Mouse (Mus musculus) regulatory T cell (primary cell): Measurements from ENCODE around the gene Kif11.

Source experiments
- in situ Hi-C: fragments of 300-600 bp; cut with MboI, MseI; formaldehyde crosslinking; loops from one replicate; pipeline ENCODE4 v1.15.1; 2025; ENCODE audit warnings: high pct_unique_total_duplicates

The Kif11 gene

GRCm38 (mm10) chr19:37375755-37376615 lies at the start of gene Kif11:
Kif11 (plus strand) TSS chr19:37376403.
- in situ Hi-C loops: loop anchor here (5.0 kb wide), 1 partner anchor 459 kb away; the partner anchor contains the start of gene Fgfbp3

GRCm38 (mm10) chr19:37327216-37327615 lies 49.0 kb upstream of the Kif11 start:
- in situ Hi-C loops: no loop called here

DNA sequence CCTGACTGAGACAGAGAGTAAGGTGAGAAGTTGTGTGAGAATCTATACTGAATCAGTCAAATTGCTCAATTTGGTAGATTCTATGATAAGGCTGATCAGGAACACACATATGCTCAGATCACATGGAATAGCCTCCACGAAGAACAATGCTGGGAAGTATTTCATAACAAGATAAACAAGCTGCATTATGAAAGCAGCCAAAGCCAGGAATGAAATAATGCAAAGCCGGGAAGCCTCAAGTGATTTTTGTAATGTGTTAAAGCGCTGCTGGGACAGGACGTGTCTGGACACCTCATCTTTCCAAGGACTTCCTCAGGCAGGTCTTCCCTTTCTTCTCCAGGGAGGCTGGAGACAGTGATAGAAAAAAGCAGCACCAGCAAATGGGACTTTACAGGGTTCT lies 43.5 kb upstream of the Kif11 start:
- in situ Hi-C loops: no loop called here

- in situ Hi-C loops: no loop called here
Measured at GRCm38 (mm10) chr19:37333357-37333756, 42.8 kb upstream of the Kif11 start.

DNA sequence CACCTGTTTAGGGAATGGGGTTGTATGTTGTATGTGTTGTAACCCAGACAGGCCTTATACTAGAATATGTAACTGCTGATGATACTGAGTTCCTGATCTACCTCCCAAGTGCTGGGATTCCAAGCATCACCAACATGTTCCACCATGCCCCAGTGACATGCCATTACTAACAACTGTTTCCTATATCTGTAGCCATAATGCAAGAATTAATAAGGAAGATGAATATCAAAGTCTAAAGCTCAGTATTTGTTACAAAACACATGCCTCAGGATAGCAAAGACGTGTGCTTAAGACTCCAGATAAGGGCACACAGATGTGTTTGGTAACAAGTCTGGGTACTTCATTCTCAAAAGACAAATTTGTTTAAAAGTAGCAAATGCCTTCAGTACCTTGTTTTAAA lies 40.8 kb upstream of the Kif11 start:
- in situ Hi-C loops: no loop called here

GRCm38 (mm10) chr19:37337752-37338151 lies 38.5 kb upstream of the Kif11 start, which contains the start of gene Ide:
Ide (minus strand) TSS chr19:37337852.
- in situ Hi-C loops: no loop called here

GRCm38 (mm10) chr19:37340495-37340894 lies 35.7 kb upstream of the Kif11 start:
- in situ Hi-C loops: no loop called here

- in situ Hi-C loops: no loop called here
Measured at GRCm38 (mm10) chr19:37340931-37341330, 35.3 kb upstream of the Kif11 start.

- in situ Hi-C loops: no loop called here
Measured at GRCm38 (mm10) chr19:37343899-37344298, 32.3 kb upstream of the Kif11 start.

DNA sequence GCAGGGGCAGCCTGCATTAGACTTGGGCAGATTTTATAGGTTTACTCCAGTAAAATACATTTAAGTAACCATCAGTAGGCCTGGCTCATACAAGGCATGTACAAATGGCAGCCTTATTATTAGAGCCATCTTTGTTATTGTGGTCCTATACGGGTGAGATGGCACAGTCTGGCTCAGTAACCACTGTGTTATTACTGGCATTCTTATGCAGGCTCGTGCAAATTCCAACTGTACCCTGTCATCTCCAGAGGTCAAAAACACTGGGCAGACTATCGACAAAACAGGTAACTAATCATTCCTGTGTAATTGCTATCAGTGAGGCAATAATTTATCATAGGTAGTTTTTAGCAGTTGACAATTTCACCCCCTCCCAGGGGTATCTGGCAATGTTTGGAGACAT lies 29.9 kb upstream of the Kif11 start:
- in situ Hi-C loops: no loop called here

- in situ Hi-C loops: no loop called here
Measured at GRCm38 (mm10) chr19:37348331-37348730, 27.9 kb upstream of the Kif11 start.

GRCm38 (mm10) chr19:37348952-37349351 lies 27.3 kb upstream of the Kif11 start:
- in situ Hi-C loops: no loop called here

GRCm38 (mm10) chr19:37352756-37353155 lies 23.4 kb upstream of the Kif11 start:
- in situ Hi-C loops: no loop called here

DNA sequence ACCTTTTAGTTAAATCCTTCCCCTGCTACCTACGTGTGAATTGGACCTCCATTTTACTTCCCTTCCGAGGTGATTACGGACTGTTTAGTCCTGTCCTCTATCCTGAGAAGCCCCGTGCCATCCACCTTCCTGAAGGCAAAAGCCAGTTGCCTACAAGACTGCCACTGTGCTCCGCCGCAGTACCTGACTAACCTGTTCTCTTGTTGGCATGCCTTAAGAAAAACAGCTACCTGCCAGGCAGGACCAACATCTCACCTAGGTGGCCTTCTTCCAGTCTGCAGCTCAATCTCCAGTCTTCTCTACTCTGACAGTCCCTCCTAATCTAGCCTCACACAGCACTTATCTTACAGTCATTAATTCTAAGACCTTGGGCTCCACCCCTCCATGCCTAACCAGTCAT lies 22.9 kb upstream of the Kif11 start:
- in situ Hi-C loops: no loop called here

- in situ Hi-C loops: no loop called here
Measured at GRCm38 (mm10) chr19:37360044-37360443, 16.2 kb upstream of the Kif11 start.

GRCm38 (mm10) chr19:37362545-37362944 lies 13.7 kb upstream of the Kif11 start:
- in situ Hi-C loops: no loop called here

- in situ Hi-C loops: no loop called here
Measured at GRCm38 (mm10) chr19:37363128-37363939, 12.9 kb upstream of the Kif11 start.

DNA sequence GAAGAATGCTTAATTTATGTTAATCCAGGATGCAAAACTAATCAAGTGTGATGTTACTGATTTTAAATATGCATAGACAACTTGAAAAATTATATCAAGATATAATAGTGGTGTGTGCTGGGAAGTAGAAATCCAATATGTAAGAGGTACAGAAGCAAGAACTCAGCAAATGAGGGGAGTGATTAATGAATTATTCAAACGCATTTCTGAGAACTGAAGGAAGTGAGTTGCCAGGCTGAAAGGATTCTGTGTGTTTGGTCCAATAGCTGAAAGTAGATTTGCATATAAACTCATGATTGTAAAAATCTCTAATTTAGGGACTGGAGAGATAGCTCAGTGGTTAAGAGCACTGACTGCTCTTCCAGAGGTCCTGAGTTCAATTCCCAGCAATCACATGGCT lies 7.2 kb upstream of the Kif11 start:
- in situ Hi-C loops: no loop called here

GRCm38 (mm10) chr19:37369921-37370320 lies 6.3 kb upstream of the Kif11 start:
- in situ Hi-C loops: no loop called here

DNA sequence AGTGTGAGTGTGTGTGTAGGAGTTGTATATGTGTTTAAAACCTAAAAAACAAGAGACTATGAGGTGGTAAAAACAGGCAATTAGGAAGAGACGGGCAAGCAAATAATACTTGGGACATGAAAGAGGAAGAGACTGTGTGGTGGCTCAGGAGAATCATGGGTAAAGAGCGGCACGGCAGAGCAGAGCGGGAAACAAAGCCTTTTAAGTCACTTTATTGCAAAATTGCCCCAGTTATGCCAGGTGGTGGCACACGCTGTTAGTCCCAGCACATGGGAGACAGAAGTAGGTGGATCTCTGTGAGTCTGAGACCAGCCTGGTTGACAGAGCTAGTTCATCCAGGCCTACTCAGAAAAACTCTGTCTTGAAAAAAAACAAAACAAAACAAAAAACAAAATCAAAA lies 5.8 kb upstream of the Kif11 start:
- in situ Hi-C loops: no loop called here

- in situ Hi-C loops: loop anchor here (5.0 kb wide), 1 partner anchor 458 kb away; the partner anchor contains the start of gene Fgfbp3
Measured at GRCm38 (mm10) chr19:37374941-37375754, 1.1 kb upstream of the Kif11 start.

GRCm38 (mm10) chr19:37376841-37377240 lies 638 bp downstream of the Kif11 start:
- in situ Hi-C loops: loop anchor here (5.0 kb wide), 1 partner anchor 460 kb away; the partner anchor contains the start of gene Fgfbp3
